Mouse (Mus musculus) heart, embryonic 12.5 days (tissue): ENCODE measurements around the gene Mast1. TPM values are rescaled to one million over a fixed set of nuclear protein-coding genes. Genes with fewer than 3 reads are reported as not detected.

Source experiments
- microRNA-seq: library from miRNA; unstranded; fragments of <30 nt; microRNA quantifications from one replicate; pipeline ENCODE4, GENCODE M21; 2017
- polyA plus RNA-seq: library from polyadenylated mRNA; unstranded; fragments of >200 nt; fragmentation: Nextera tagmentation; extraction: Ambion mirVana; gene quantifications from 2 replicates; pipeline ENCODE4 v1.2.1, GENCODE M21; 2016

The Mast1 gene
- polyA plus RNA-seq, 1 experiment from 2014 or later, result 0.24 TPM

Small RNA genes lying within 50 kb of the gene (microRNA-seq; reads per million reads assigned to microRNA genes)
- gene Gm24197, result not detected
- gene Mir7069, result 1.4 reads per million

Other genes starting within 250 kb of the Mast1 start
- 20.9 and 21.3 TPM in 2 replicates for gene Nacc1, start 249.5 kb downstream of the Mast1 start, polyA plus RNA-seq
- gene Lyl1, start 235.9 kb downstream of the Mast1 start, polyA plus RNA-seq, result 18.1 and 19.7 TPM in 2 replicates
- gene G430095P16Rik, start 214.4 kb downstream of the Mast1 start, polyA plus RNA-seq, result 5.4 and 6.9 TPM in 2 replicates
- gene Nfix, start 137.0 kb downstream of the Mast1 start, polyA plus RNA-seq, result 9.2 and 10.9 TPM in 2 replicates
- 4.6 and 6.2 TPM in 2 replicates for gene Dand5, start 114.5 kb downstream of the Mast1 start, polyA plus RNA-seq
- gene Gadd45gip1, start 105.8 kb downstream of the Mast1 start, polyA plus RNA-seq, result 50.9 and 52.1 TPM in 2 replicates
- 129 and 131 TPM in 2 replicates for gene Rad23a, start 96.7 kb downstream of the Mast1 start, polyA plus RNA-seq
- 747 and 767 TPM in 2 replicates for gene Calr, start 90.4 kb downstream of the Mast1 start, polyA plus RNA-seq
- gene Farsa, start 80.4 kb downstream of the Mast1 start, polyA plus RNA-seq, result 53.6 and 59.2 TPM in 2 replicates
- 36.5 and 36.9 TPM in 2 replicates for gene Syce2, start 65.2 kb downstream of the Mast1 start, polyA plus RNA-seq
- gene Gcdh, start 43.4 kb downstream of the Mast1 start, polyA plus RNA-seq, result 35.5 and 36.2 TPM in 2 replicates
- 12.1 and 17.9 TPM in 2 replicates for gene Klf1, start 35.4 kb downstream of the Mast1 start, polyA plus RNA-seq
- 4.2 and 4.3 TPM in 2 replicates for gene Dnase2a, start 28.8 kb downstream of the Mast1 start, polyA plus RNA-seq
- gene Rtbdn, start 9.6 kb upstream of the Mast1 start, polyA plus RNA-seq, result 0.20 and 0.31 TPM in 2 replicates
- gene Gm49661, start 32.1 kb upstream of the Mast1 start, polyA plus RNA-seq, result not detected in 2 replicates
- gene Prdx2, start 32.2 kb upstream of the Mast1 start, polyA plus RNA-seq, result 638 and 672 TPM in 2 replicates
- 77.1 and 79.0 TPM in 2 replicates for gene Rnaseh2a, start 32.4 kb upstream of the Mast1 start, polyA plus RNA-seq
- 11.9 and 13.2 TPM in 2 replicates for gene Junb, start 41.4 kb upstream of the Mast1 start, polyA plus RNA-seq
- gene Hook2, start 53.2 kb upstream of the Mast1 start, polyA plus RNA-seq, result 7.2 and 7.7 TPM in 2 replicates
- gene Best2, start 77.2 kb upstream of the Mast1 start, polyA plus RNA-seq, result not detected in 2 replicates
- gene Asna1, start 87.9 kb upstream of the Mast1 start, polyA plus RNA-seq, result 114 and 118 TPM in 2 replicates
- 102 and 109 TPM in 2 replicates for gene Trir, start 89.5 kb upstream of the Mast1 start, polyA plus RNA-seq
- 28.8 and 34.4 TPM in 2 replicates for gene Tnpo2, start 99.6 kb upstream of the Mast1 start, polyA plus RNA-seq
- 17.3 and 18.8 TPM in 2 replicates for gene Fbxw9, start 122.7 kb upstream of the Mast1 start, polyA plus RNA-seq
- not detected in 2 replicates for gene Gm5741, start 130.6 kb upstream of the Mast1 start, polyA plus RNA-seq
- 50.4 and 60.9 TPM in 2 replicates for gene Dhps, start 134.4 kb upstream of the Mast1 start, polyA plus RNA-seq
- 107 and 109 TPM in 2 replicates for gene Wdr83os, start 143.4 kb upstream of the Mast1 start, polyA plus RNA-seq
- 31.7 and 33.2 TPM in 2 replicates for gene Wdr83, start 143.9 kb upstream of the Mast1 start, polyA plus RNA-seq
- 33.2 and 34.8 TPM in 2 replicates for gene Man2b1, start 145.9 kb upstream of the Mast1 start, polyA plus RNA-seq
- gene Zfp791, start 185.7 kb upstream of the Mast1 start, polyA plus RNA-seq, result 1.2 and 1.3 TPM in 2 replicates
- not detected in 2 replicates for gene Cks1brt, start 214.6 kb upstream of the Mast1 start, polyA plus RNA-seq